Mouse (Mus musculus) cerebellum, adult 11-12 months (tissue): ENCODE data around the gene Ldlrad1.

Experiments
- DNase-seq: peaks from one replicate; pipeline ENCODE4 v3.0.0; 2022

Ldlrad1 gene

DNA sequence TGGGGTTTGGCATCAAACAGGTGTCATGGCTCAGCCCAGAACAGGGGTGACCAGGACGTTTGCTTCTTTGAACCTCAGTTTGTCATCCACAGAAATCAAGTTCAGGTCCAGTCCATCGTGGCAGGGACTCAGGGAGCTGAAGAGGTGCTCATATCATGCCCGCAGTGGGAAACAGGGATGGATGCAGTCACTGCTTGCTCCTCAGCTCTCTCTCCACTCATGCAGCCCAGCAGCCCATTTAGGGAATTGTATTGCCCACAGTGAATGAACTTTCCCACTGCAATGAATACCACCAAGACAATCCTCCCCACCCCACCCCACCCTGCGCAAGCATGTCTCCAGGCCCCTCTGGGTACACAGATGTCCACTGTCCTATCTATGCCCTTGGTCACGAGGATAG, 3.0 kb downstream of the Ldlrad1 start:
- no peak for DNase-seq

DNA sequence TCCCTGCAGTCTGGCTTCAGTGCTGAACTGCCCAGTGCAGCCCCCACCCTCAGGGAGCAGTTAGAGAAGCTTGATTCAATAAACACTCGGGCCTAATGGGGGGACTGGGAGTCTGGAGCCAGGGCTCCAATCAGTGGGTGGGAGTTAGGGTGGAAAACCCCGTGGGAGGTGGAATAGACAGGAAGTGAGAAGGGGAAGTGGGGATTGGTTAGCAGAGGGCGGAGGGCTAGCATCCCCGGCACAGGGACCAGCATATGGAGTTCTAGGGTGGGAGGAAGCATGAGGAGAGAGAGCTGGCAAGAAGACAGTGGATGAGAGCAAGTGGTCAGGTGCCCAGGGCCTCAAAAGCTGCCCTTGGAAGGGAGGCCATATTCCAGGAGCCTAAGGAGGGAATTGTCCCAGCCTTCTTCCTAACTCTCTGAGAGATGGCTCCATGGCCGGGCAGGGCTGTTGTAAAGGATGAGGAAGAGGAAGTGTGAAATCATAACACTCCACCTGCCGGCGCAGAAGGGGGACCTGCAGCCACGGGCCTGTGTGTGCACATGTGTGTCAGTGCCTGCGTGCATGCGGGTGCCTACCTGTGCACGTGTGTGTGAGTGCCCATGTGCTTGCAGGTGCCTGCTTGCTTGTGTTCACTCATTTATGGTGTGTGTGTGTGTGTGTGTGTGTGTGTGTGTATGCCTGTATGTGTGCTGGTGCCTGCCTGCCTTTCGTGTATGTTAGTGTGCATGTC, 4.5 kb downstream of the Ldlrad1 start:
- DNase-seq: no peak

DNA sequence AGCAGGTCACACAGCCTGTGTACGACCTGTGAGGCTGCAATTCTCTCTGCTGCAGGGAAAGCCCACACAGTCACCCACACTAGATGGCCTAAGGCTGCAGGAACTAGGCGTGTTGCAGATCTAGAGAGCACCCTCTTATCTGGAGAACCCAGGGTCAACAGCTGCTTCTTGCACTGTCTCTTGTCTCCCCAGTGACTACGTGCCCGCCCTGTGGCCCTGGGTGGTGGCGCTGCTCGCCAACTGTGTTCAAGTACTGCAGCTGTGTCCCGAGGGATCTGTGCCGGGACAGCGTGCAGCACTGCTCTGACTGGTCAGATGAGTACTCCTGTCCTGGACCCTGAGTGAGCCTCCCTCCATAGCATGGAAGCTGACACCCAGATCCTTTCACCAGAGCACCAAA, 8.6 kb downstream of the Ldlrad1 start:
- no peak for DNase-seq

DNA sequence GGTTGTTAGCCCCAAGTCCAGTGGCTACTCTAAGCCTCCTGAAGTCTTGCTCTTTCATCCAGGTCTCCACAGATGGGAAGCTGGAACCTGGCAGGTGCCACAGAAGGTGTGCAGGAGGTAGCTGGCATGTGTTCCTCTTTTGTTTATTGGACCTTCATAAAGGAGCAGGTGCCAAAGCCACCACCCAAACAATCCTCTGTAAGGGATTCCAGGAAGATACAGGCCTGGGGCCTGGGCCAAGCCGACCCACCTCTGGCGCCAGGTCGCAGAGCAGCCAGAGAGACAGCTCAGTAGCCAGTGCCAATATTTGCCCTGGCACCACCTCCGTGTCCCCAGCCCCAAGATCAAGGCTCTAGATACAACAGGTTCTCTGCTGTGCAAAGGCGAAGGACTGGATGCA, 12.5 kb downstream of the Ldlrad1 start:
- peak; percentile 19 for DNase-seq

DNA sequence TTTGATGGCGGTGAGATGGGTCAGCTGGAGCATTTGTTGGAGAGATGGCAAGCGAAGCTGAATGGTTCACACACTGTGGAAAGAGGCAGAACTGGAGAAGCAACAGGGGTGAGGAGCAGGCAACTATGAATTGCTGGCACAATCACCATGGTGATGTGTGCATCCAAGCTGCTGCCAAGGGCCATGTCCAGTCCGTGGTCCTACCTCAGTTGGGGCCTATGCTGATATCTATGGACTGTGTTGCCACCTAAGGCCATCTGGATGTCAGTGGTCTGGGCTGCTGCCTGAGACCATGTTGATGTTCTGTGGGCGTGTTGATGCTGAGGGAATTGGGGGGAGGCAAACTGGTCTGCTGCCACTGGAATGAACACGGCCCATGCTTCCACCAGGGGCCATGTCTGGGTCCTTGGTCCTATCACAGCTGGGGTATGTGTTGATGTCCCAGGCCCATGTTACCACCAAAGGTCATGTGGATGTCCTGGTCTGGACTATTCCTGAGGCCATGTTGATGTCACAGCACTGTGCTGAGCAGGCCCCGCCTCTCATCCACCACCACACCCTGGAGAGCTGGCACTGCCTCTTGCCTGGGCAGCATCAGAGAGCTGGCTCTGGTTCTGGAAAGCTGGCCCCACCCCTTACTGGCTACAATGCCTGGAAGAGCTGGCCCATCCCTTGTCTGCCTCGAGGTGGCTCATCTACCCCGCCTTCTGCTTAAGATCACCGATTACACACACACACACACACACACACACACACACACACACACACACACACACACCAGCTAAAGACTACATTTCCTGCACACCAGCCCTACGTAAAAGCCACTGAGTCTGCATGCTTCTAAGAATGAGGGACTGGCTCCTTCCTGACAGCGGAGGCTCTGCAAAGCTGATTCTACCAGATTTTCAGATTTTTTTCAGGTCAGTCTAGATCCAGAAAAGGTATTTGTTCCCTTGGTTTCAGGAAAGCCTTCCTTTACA, 14.5 kb downstream of the Ldlrad1 start:
- DNase-seq: peak; percentile 16

DNA sequence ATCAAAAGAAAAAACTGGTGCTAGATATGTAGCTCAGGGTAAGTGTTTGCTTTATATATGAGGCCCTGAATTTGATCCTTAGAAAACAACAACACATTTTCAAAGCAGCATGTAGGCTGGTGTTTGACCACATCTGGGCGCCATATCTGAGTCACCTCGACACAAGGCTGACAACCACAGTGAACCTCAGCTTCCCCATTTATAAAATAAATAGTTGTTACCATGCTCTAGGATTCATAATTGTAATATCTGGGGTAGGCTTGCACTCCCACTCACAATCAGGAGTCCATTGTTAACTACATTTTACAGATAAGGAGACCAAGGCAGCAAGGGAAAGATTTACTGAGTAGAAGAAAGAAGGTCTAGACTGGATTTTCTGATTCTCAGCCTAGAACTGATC, 17.3 kb downstream of the Ldlrad1 start:
- DNase-seq: no peak

DNA sequence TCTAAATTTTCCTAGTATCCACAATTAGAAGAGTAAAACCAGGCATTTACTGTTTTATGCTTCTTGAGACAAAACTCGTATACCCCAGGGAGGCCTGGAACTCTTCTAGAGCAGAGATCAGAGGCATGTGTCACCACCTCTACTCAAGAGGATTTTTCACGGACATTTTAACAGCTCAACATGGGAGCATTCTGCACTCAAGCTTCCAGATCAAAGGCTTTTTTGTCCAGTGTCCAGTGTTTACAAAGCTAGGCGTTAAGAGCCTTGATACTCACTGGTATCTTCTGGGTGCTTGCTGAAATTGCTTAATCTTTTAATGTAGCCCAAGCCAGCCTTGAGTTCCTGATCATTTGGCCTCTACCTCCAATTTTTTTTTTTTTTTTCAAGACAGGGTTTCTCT, 23.2 kb downstream of the Ldlrad1 start:
- no peak for DNase-seq

DNA sequence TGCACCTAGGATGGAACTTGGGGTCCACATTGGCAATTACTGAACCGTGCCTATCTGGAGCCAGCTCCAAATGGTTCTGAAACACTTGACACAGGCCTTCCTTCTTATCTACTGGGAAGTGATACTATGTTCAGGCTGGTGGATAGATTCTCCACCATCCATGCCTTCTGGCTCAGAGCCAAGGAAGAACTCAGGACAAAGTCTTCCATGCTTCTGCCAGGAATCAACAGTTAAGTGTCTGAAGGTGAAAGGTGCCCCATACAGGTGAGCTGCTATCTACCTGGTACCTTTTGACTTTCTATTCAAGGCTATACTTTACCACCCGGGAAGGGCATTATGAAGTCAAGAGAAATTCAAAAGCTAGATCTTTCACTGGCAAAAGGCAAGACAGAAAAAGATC, 29.3 kb downstream of the Ldlrad1 start:
- no peak for DNase-seq

DNA sequence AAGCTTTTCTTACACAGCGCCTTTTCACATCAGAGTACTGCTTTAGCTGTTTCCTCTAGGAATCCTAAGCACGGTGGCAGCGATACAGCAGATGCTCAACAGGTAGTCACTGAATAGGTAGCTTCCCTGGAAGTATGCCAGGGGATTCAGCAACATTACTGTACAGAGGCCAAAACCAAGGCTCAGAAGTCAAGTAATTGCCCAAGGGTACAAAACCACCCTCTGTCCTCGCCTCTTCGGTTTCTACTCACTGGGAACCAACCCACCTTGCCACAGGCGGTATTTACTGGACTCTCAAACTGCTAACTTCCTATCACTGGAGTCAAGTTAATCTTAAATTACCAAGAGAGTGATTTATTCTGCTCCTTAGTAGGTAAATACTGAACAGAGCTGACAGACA, 31.2 kb downstream of the Ldlrad1 start:
- no peak for DNase-seq

DNA sequence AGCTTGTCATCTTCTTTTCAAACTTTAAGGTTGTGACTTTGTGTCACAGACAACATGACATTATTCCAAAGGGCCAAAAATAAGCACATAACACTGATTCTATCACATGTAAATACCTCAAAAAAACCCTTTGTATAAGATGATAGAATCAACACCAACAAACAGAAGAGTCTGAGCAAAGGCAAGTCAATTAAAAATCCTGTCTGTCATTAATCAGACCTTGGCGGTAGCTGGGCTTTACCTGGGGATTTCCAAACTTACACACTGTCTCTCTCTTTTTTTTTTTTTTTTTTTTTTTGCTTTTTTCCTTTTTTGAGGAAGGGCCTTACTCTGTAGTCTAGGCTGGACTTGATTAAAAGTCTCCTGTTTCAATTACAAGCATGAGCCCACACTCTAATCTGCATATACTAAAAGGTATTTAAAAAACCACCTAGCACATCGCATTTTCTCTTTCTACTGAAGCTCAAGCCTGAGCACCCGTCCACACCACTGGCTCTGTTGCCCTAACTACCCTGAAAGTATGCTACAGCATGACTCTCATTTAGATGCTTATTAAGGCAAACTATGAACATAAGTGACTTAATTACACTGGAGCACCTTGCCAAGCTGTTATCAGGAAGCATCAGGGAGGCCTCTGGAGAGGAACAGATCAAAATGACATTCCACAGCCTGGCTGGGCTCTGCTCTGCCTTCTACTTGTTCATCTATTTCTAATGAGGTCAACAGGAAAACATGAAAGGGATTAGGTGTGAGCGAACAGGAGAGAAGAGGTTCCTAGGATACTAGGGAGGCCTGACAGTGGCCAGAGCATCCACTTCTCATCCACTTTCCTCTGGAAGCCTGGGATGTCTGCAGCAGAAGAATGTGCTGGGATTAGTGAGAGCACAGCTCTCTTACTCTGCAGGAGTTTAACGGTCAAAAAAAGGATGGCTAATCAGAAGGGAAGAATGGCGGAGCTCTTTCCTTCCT, 34.7 kb downstream of the Ldlrad1 start:
- DNase-seq: no peak

DNA sequence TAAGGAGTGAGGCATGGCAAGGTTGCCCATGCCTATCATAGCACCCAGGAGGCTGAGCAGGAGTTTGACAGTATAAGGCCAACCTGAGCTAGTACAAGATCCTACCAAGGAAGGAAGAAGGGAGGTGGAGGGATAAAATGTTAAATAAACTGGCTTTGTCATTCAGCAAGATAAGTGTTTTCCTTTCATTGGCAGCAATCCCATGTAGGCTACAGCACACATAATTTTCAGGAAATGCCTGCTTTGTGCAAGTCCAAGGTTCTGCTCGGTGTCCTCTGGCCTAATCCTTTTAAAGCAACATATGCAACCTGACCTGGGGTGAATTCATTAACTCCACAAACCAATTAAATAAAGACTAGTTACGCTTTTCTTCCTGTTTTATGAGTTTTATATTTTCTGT, 36.4 kb downstream of the Ldlrad1 start:
- no peak for DNase-seq

DNA sequence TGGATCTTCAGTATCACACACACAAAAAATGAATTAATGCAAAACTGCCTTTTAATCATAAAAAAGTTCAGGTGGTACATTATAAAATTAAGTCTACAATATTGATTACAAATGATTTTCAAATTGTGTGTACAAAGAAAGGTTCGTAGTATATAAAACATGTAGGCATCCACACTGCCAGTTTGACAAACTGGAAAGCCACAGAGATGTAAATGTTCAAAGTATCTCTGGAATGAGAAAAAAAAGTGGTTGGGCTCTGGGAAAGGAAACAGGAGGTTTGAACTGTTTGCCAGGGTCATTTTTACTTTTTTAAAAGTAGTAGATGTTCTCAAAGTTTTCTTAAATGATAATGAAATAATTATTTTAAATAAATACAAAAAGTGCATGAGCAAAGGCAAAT, 37.1 kb downstream of the Ldlrad1 start:
- DNase-seq: no peak

DNA sequence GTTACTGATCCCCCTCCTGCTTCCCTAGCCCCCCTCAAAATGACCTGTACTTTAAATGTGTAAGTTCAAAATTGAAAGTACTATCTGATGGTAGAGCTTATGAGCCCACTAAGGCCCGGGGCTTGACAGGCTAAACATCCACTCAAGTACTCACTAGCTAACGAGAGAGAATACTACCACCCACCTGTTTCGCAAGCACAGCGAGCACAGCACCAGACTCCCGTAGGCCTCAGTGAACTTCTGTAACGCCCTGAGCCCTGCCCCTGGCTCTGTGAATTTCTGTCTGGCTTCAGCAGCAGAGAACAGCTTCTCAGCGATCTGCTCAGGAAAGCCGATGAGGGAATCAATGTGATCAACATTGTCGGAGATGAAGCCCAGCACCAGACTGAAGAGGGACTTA, 38.1 kb downstream of the Ldlrad1 start:
- DNase-seq: no peak

DNA sequence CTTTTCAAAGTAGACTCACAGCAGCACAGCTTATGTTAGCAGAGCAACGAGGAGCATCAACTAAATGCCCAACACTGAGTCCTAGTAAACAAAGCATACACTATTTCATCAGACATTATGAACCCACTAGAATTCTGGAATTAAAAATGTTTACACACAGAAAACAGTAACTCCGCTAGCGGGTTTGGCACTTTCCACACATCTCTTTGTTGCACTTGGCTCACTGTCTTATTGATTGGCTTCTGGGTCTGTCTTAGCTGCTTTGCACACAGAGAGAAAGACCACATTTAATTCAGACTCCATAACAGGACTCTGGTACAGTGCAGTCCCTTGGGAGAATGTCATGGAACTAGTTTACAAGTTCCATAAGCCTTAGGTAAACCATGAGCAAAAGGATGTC, 39.1 kb downstream of the Ldlrad1 start:
- no peak for DNase-seq

DNA sequence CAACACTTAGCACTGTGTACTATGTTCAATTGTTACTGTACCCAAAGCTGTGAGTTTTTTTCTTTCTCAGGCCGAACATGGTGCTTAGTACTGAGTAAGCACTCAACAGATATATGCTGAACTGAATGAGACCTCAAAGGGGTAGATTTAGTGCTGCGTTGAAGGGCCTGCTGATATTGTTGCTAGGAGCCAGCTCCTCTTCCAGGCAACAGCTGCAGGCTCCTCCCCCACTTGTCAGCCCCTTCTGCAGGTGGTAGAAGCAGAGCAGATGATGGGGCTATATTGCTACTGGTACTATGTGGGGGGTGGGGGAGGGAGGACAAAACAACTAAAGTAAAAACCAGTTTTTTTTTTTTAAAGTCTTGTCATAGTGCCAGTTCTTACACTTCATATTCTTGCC, 40.5 kb downstream of the Ldlrad1 start:
- peak; percentile 14 for DNase-seq

DNA sequence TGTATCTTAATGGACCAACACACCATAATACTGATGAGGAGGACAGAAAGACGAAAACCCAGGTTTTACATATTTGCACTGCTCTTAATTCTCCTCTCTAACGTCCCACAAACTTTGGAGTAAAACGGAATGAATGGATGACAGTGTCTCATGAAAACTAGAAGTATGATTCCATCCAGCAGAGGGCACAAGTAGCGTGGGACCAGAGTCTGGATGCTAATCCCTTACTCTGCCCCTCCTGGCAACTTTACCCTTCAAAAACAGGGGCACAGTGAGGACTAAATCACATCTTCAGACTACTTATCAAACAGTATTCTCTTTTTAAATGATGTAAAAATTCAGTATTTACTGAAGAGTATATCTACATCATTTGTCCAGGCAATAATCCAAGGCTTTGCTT, 41.5 kb downstream of the Ldlrad1 start:
- peak; percentile 14 for DNase-seq

DNA sequence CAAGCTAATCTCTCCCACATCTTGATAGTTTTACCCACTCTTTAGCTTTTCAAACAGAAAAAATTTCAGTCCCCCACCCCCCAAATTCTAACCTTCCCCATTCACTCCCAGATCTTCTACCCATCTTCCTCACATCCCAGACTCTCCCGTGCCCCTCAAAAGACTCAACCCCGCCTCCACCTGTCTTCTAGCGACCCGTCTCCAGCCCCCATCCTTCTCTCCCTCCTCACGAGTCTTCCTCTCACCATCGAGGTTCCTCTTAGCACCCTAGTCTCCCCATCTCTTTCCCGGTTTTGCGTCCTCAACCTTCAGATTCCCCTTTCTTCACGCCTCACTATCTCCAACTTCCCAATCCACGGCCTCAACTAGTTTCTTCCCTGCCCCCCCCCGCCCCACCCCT, 43.5 kb downstream of the Ldlrad1 start:
- peak; percentile 46 for DNase-seq

DNA sequence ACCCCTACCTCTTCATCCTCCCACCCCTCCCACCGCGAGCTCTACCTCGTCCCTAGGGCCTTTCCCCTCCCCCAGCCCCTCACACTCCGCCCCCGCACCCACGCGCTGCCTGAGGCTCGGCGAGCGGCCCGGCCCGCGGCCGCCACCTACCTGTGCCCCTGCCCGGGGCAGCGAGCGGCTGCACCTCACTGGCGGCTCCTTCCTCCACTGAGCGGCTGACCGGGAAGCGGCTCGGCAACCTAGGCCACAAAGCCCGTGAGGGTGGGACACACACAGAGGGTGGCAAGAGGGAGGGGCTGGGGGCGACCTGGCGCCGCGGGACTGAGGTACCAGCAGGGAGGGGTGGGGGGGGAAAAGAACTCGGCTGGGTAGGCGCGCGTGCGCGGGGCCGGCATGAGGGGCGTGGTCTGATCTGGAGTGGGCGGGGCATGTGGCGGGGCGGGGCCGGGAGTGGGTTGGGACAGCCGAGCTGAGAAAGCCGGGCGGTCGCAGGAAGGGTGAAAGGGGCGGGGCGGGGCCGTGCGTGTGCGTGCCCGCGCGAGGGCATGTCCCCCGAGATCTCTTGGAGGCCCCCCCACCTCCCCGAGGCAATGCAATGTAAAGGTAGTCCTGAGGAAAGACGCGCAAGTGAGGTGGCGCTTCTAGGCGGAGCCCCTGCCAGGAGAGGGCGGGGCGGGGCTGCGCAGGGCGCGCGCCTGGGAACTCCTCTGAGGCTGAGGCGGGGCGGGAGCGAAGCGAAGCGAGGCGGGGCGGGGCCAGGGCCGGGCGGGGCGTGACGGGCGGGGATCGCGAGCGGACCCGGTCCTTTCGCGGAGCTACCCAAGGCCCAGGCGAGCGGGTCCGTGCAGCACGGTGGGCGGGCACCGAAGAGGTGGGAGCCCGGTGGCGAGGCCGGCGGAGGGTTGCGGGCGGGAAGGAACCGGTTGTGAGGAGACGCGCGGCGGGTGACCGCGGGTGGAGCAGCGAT, 44.4 kb downstream of the Ldlrad1 start, which contains the start of the genes Lrrc42 and Hspb11:
TSS of gene Lrrc42 (minus strand) at position 408 of the 967 bp plus-strand sequence.
TSS of gene Hspb11 (plus strand) at position 469 of the 967 bp plus-strand sequence.
- peak; percentile 97 for DNase-seq

DNA sequence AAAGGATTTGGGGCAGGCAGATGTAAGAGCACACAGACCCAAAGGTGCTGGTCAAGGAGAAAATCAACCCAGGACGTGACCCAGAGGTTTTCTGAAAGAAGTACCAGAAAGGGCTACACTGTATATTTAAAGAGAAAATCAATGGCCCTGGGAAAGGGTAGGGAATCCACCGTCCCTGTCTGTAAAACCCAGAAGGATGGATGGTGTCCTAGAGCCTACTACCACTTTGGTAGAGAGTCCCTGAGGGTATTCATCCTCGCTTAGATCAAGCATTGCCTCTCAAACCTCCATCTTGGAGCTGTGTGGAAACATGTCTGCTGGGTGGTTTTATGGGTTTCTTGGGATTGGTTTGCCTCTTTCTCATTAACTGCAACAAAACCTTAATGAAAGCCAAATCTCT, 45.4 kb downstream of the Ldlrad1 start:
- DNase-seq: peak; percentile 12

DNA sequence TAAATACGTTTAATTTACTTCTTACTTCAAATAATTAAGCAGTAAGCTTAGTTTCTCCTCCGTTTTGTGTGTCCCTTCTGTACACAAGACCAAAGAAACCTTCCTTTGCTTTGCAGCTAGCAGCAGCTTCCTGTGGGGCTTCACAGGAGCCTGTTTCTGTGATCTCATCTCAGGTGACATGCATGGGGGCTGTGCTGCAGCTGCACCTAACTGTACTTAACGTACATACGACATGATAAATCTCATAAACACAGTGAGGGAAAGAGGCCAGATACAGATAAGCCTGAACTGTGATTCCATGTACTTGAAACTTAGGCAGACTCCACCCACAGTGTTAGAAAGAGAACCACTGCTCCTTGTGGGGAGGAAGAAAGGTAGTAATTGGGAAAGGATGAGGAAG, 51.0 kb downstream of the Ldlrad1 start:
- DNase-seq: no peak
